Mouse (Mus musculus): ENCODE data around the gene Gpr146.

The Gpr146 gene

DNA sequence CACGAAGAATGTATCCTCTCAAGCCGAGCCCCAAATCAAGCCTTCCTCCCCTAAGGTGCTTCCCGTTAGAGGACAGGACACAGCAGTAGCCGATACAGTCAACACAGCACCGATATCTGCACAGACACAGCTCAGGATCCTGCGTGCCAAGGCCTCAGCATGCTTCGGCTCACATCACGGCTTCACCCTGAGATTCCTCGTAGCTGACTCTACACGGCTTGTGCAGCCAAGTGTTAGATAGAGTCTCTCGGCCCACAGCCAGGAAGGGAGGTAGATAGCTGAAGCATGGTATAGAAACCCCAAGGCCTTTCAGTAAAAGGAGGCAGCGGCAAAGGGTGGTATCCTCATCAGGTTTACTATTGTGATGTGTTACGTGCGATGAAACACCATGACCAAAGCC lies 22.5 kb downstream of the Gpr146 start:
- no peak for DNase-seq (ENCODE audit: low spot score)

- DNase-seq (ENCODE audit: low spot score): no peak
Observed at GRCm38 (mm10) chr5:139402106-139402505, 24.6 kb downstream of the Gpr146 start.

GRCm38 (mm10) chr5:139403692-139404260 lies 26.3 kb downstream of the Gpr146 start:
- DNase-seq (ENCODE audit: low spot score): no peak

DNA sequence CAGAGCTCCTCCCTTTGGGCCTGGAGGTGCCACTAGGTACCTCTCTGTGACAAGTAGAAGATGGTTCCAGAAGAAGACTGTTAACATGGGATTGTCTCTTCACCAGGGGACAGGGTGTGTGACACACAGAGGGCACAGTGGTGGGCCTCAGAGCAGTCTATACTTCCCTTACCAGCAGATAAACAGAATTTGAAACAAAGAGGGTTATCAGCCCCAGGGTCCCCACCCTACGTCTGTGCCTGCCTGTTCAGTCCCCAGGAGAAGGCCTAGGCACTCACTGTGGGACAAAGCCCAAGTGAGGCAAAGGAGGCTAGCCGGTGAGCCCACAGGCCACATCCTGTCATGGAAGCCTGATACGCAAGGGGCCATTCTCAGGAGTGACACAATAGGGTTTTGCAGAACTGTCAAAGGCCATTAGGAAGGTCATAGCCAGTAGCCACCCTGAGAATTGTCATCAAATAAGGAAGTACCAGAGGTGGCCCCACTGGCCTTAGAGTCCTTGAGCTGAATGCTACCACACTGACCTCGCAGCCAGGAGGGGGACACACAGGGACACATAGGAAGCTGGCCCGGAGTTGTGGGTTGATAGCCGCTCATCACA lies 27.4 kb downstream of the Gpr146 start, which contains the start of gene C130050O18Rik:
TSS of gene C130050O18Rik (plus strand) at position 480 of the 601 bp plus-strand sequence.
- DNase-seq (ENCODE audit: low spot score): no peak

DNA sequence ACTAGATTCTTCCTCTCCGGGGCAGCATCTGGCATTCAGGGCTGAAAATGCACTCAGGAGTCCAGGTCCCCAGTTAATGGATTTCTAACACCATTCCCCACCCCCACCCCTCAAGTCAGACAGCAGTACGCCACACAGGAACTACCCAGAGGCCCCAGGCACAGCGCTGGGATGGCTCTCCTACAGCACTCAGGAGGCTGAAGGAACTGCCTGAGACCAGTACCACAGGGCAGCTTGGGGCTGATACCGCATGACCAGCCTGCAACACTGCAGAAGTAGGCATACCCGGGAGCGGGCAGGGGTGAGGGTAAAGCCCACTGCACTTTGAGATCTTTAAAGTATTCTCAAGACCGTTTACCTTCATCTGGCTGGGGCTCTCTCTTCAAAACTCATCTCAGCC lies 28.0 kb downstream of the Gpr146 start:
- DNase-seq (ENCODE audit: low spot score): no peak

- no peak for DNase-seq (ENCODE audit: low spot score)
Observed at GRCm38 (mm10) chr5:139405953-139406352, 28.5 kb downstream of the Gpr146 start.

- DNase-seq (ENCODE audit: low spot score): no peak
Observed at GRCm38 (mm10) chr5:139407121-139407885, 29.8 kb downstream of the Gpr146 start.

GRCm38 (mm10) chr5:139408511-139408910 lies 31.0 kb downstream of the Gpr146 start:
- no peak for DNase-seq (ENCODE audit: low spot score)

- peak; percentile 79 for DNase-seq (ENCODE audit: low spot score)
Observed at GRCm38 (mm10) chr5:139409412-139409811, 31.9 kb downstream of the Gpr146 start.

GRCm38 (mm10) chr5:139410056-139410455 lies 32.6 kb downstream of the Gpr146 start:
- DNase-seq (ENCODE audit: low spot score): no peak

DNA sequence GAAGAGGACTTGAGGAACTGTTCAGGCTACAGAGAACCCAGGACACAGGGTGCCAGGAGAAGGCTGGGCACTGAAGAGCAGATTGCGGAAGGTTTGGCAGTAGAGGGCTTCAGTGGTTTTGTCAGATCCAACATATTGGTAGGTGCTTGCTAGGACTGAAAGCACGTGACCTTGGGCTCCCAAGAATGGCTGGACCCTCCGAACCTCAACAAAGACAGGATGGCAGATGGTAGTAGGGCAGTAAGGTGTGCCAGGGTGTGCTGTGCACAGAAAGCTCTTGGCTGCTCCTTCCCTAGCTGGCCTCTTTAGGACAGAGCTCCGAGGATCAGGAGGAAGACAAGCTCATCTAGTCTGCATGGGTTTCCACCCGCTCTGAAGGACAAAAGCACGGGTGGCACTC lies 33.6 kb downstream of the Gpr146 start:
- DNase-seq (ENCODE audit: low spot score): no peak

DNA sequence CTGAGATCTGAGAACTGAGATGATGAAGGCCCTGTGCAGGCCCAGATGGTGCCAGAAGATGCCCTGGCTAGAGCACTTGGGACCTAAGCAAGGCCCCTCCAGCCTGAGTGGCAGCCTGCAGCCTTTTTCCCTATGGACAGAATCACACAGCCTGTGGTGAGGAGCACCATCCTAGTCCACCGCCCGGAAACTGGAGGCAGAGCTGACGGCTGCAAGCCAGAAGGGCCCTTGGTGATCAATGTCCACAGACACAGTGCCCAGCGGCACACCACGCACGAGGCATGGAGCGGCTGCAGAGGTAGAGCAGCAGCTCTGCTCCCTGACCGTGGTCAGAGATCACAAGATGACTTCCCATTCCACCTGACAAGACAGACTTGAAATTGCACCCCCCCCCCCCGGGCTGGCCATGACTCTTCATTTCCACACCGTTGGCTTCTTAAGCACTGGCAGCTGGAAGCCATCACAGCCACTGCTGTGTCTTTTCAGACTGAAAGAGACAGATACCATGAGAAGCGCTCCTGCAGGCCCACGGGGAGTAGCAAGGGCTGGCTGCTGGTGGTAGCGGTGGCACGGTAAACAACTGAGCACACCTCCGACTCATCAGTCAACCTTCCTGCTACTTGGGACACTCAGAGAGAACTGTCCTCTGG lies 34.3 kb downstream of the Gpr146 start:
- no peak for DNase-seq (ENCODE audit: low spot score)

GRCm38 (mm10) chr5:139413545-139413944 lies 36.0 kb downstream of the Gpr146 start:
- DNase-seq (ENCODE audit: low spot score): no peak

GRCm38 (mm10) chr5:139415001-139415400 lies 37.5 kb downstream of the Gpr146 start:
- no peak for DNase-seq (ENCODE audit: low spot score)

DNA sequence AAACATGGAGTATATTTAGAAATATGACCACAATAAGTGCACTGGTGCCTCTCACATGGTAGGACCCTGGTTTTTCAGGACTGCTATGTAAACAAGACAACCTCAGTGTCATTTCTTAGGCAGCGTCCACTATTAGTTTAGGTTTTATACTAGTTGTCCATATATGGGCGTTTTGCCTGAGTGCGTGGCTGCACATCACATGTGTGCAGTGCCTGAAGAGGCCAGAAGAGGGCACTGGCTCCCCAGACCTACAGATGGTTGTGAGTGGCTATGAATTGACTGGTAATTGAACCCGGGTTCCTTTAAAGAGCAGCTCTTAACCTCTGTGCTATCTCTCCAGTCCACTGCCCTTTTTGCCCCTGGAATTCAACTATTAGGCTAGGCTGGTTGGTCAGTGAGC lies 39.4 kb downstream of the Gpr146 start:
- DNase-seq (ENCODE audit: low spot score): no peak

DNA sequence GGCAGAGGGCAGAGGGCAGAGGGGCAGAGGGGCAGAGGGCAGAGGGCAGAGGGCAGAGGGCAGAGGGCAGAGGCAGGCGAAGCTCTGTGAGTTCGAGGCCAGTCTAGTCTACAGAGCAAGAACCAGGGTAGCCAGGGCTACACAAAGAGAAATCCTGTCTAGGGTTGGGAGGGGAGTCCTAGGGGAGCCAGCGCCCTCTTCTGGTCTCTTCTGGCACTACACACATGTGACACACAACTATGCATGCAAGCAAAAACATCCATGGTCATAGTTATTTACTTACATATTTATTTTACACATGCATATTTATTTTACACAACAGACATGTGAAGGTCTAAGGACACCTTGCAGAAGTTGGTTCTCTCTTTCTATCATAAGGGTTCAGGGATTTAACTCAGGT lies 40.0 kb downstream of the Gpr146 start:
- DNase-seq (ENCODE audit: low spot score): no peak

- no peak for DNase-seq (ENCODE audit: low spot score)
Observed at GRCm38 (mm10) chr5:139418110-139418509, 40.6 kb downstream of the Gpr146 start.

DNA sequence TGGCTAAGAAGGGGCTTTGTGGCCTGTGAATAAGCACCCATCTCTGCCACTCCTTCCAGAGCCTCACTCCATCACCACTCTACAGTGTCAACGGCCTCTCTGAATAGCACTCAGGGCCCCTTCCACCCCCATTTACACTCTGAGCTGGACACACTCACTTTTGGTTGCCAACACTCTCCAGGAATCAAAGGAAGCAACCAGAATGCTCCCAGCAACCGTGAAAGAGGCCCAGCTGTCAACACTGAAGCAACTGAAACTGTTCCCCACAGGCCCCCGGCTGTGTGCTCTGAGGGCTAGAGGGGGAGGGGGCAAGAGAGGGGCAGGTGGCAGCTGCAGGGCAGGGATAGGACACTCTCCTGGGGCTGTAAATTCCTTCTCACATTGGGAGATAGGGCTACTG lies 41.1 kb downstream of the Gpr146 start:
- DNase-seq (ENCODE audit: low spot score): no peak

DNA sequence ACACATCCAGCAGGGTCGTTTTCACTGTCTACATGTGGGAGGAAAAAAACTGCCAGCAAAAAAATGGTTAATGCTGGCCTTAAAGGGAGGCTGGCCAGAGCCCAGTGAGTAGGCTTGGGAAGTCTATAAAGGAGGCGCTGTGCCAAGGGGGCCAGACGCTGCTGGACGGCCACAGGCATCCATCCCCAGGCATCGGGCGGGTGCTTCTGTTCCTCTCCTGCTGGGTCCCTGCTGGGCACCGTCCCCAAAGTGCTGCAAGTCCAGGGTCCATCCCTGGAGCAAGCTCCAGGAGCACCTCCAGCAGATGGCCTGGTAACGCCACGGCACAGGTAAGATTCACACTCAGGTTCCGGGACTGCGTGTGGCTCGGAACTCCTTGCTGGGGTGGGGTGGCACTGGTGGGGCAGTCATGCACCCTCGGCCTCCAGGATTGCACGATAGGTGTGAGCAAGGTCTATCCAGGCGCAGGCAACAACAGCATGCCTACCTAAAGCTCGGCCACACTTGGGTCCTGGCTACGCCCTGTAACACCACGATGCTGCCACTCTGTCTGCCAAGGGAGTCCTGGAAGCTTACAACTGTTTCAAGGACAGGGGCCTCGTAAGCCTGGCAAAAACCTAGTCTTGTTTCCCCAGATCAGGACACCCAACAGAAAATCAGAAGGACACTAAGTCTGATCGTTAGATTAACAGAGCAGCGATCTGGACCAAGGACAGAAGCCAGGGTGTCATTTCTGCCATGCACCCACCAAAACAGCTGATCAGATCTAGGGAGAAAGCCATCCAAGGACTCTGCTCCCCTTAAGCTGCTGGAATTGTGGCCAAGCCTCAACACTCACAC lies 45.7 kb downstream of the Gpr146 start, which contains the start of gene Gper1:
TSS of gene Gper1 (plus strand) at position 126 of the 840 bp plus-strand sequence.
- DNase-seq (ENCODE audit: low spot score): peak; percentile 36

GRCm38 (mm10) chr5:139425198-139425597 lies 47.7 kb downstream of the Gpr146 start:
- DNase-seq (ENCODE audit: low spot score): no peak

- DNase-seq (ENCODE audit: low spot score): no peak
Observed at GRCm38 (mm10) chr5:139427001-139427400, 49.5 kb downstream of the Gpr146 start.

GRCm38 (mm10) chr5:139427989-139428388 lies 50.5 kb downstream of the Gpr146 start:
- no peak for DNase-seq (ENCODE audit: low spot score)

Measured in urinary bladder, postnatal 14 days (tissue).